Mouse (Mus musculus) embryonic facial prominence, embryonic 13.5 days (tissue): Measurements from ENCODE around the gene Efna4. TPM values are rescaled to one million over a fixed set of nuclear protein-coding genes. Genes with fewer than 3 reads are reported as not detected.
A peak's percentile ranks its signal among the peaks of the same experiment; 100 is the strongest.

ENCODE experiments used
- ATAC-seq: fragments of 200-750 bp; cut with Nextera tagmentation; 2 replicates; pipeline ENCODE4 v1.8.0; 2017; ENCODE audit warnings: low read depth; ENCODE audit not compliant: insufficient number of reproducible peaks, insufficient read depth, low FRiP score, low TSS enrichment
- H3K27ac ChIP-seq: fragments of 300-500 bp; sonication (generic); 2 replicates; pipeline ENCODE4 v1.5.1; 2015; ENCODE audit warnings: moderate library complexity, mild to moderate bottlenecking, inconsistent platforms
- H3K27me3 ChIP-seq: fragments of 300-500 bp; sonication (generic); 2 replicates; pipeline ENCODE4 v1.6.1; 2015; ENCODE audit warnings: mild to moderate bottlenecking, inconsistent platforms
- H3K36me3 ChIP-seq: fragments of 300-500 bp; sonication (generic); 2 replicates; pipeline ENCODE4 v1.6.1; 2015; ENCODE audit warnings: mild to moderate bottlenecking, inconsistent platforms
- H3K4me1 ChIP-seq: fragments of 300-500 bp; sonication (generic); 2 replicates; pipeline ENCODE4 v1.6.1; 2015; ENCODE audit warnings: inconsistent platforms
- H3K4me2 ChIP-seq: fragments of 300-500 bp; sonication (generic); 2 replicates; pipeline ENCODE4 v1.6.1; 2015; ENCODE audit warnings: moderate library complexity, mild to moderate bottlenecking, inconsistent platforms
- H3K4me3 ChIP-seq: fragments of 300-500 bp; sonication (generic); 2 replicates; pipeline ENCODE4 v1.5.1; 2015; ENCODE audit warnings: mild to moderate bottlenecking, inconsistent platforms
- H3K9ac ChIP-seq: fragments of 300-500 bp; sonication (generic); 2 replicates; pipeline ENCODE4 v1.6.1; 2015; ENCODE audit warnings: mild to moderate bottlenecking, inconsistent platforms
- H3K9me3 ChIP-seq: fragments of 300-500 bp; sonication (generic); 2 replicates; pipeline ENCODE4 v1.6.1; 2016; ENCODE audit warnings: inconsistent platforms
- WGBS: fragments of 180-500 bp; shearing (Covaris S2); methylation state at CpG from one replicate; pipeline ENCODE4 v1.1.7; 2015; ENCODE audit warnings: mixed read lengths; 5-methylcytosine and 5-hydroxymethylcytosine counted together
- polyA plus RNA-seq: library from polyadenylated mRNA; unstranded; fragments of >200 nt; fragmentation: Nextera tagmentation; extraction: Ambion mirVana; gene quantifications from 2 replicates; pipeline ENCODE4 v1.2.1, GENCODE M21; 2015

The Efna4 gene
- polyA plus RNA-seq, 1 experiment from 2014 or later, result 50.1 TPM

GRCm38 (mm10) chr3:89327371-89327870 is 10.4 kb downstream of the Efna4 start:
- peaks cover 2% of the 10 kb centered on the region; the same call in 1 of the 2 replicates for H3K36me3 ChIP-seq
- H3K4me3 ChIP-seq, result no peak overlapping the region
- H3K27ac ChIP-seq, result no peak overlapping the region
- H3K27me3 ChIP-seq, result 0 out of 2 replicates have a peak, but pooled peaks cover 2% of the 10 kb centered on the region
- no peaks in the 10 kb centered on the region for H3K9me3 ChIP-seq
- H3K9ac ChIP-seq, result no peak overlapping the region
- peaks cover 24% of the 10 kb centered on the region for H3K4me1 ChIP-seq
- no peak overlapping the region for H3K4me2 ChIP-seq
- no peak for ATAC-seq
- 45% methylated on average over 9 of the region's 9 CpGs for WGBS

DNA sequence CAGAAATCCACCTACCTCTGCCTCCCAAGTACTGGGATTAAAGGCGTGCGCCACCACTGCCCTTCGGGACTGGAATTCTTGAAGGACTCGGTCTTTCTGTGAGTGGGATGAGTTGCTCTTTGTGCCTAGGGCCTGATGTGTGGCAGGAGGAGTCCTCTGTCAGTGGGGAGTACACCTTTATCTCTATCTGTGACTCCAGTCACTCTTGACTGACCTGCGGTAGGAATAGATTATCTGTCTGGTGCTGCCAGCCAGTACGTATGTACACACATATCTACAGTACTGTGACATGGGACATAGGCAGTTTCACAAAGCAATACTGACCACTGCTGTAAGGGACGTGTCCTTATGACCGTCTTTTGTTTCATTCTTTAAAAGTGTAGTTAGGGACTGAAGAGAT is 11.9 kb downstream of the Efna4 start:
- 91% methylated on average over 8 of the region's 8 CpGs for WGBS
- no peaks in the 10 kb centered on the region for H3K36me3 ChIP-seq
- ATAC-seq, result no peak
- peaks cover 12% of the 10 kb centered on the region for H3K27me3 ChIP-seq
- H3K27ac ChIP-seq, result no peak overlapping the region
- no peak overlapping the region for H3K4me3 ChIP-seq
- H3K4me2 ChIP-seq, result no peak overlapping the region
- H3K4me1 ChIP-seq, result peaks cover 23% of the 10 kb centered on the region
- H3K9ac ChIP-seq, result no peak overlapping the region
- no peaks in the 10 kb centered on the region for H3K9me3 ChIP-seq

DNA sequence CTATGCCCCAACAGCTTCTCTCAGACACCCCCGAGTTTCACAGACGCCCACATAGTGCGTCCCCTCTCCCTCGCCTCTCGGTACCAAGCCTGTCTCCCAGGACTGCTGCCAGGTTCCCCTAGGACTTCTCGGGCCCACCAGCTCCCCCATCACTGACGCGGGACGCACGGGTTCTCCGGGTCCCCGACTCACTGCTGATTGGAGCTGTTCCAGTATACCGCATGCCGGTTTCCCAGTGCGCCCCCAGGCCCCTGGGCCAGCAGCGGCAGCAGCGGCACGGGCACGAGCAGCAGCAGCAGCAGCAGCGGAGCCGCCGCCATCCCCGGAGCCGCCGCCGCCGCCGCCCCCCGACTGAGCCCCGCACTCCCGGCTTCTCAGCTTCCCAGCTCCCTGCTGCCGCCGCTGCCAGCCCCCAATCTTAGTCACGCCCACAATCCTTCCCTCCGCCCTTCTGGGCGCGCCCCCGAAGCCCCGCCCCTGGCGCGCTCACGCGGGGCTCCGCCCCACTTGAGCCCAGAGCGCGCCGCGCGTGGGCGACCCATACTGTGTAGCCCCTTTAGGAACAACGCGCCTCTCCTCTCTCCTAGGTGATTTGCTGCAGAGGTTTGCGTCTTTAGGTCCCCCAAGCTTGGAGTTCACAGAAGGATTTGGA is 15.2 kb downstream of the Efna4 start, which contains the start of gene Efna3:
Gene Efna3 (minus strand): TSS at position 452 of the 652 bp plus-strand sequence.
- 2% methylated on average over 52 of the region's 53 CpGs for WGBS

DNA sequence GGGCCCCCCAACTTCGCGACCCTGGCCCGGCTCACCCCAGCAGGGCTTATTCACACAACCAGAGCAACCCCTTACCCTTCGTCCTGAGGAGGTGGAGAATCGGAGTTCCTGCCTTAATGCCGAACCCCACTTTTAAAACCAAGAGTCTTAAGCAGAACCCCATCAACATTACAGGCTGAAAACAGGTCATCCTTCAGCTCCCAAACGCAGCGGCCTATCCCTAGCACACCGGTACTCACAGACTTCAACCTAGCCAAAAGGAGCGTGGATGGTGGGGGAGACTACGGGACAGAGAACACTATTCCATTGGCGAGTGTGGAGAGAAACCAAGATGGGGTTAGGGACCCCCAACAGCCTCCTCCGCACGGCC is 15.7 kb downstream of the Efna4 start:
- H3K36me3 ChIP-seq, result no peaks in the 10 kb centered on the region
- no peak for ATAC-seq
- peaks cover 49% of the 10 kb centered on the region for H3K4me1 ChIP-seq
- H3K4me3 ChIP-seq, result peak overlapping the region; percentile 72
- 0% methylated on average over 14 of the region's 14 CpGs for WGBS
- peak overlapping the region; percentile 77 for H3K9ac ChIP-seq
- H3K9me3 ChIP-seq, result no peaks in the 10 kb centered on the region
- peaks cover 46% of the 10 kb centered on the region for H3K27me3 ChIP-seq
- H3K4me2 ChIP-seq, result peak overlapping the region; percentile 92
- H3K27ac ChIP-seq, result peak overlapping the region; percentile 44; the same call in 1 of the 2 replicates

More for the DNA sequence above, 15.2 kb downstream of the Efna4 start, which contains the start of gene Efna3:
- H3K4me3 ChIP-seq, result peak within 1 kb of the TSS; percentile 72
- no peaks in the 10 kb centered on the region for H3K9me3 ChIP-seq
- peak within 1 kb of the TSS; percentile 92 for H3K4me2 ChIP-seq
- H3K36me3 ChIP-seq, result no peaks in the 10 kb centered on the region
- H3K27ac ChIP-seq, result peak within 1 kb of the TSS; percentile 44; the same call in 1 of the 2 replicates
- ATAC-seq, result peak; percentile 62; the same call in 1 of the 2 replicates
- H3K9ac ChIP-seq, result peak within 1 kb of the TSS; percentile 77
- H3K4me1 ChIP-seq, result peaks cover 46% of the 10 kb centered on the region
- H3K27me3 ChIP-seq, result peaks cover 43% of the 10 kb centered on the region

DNA sequence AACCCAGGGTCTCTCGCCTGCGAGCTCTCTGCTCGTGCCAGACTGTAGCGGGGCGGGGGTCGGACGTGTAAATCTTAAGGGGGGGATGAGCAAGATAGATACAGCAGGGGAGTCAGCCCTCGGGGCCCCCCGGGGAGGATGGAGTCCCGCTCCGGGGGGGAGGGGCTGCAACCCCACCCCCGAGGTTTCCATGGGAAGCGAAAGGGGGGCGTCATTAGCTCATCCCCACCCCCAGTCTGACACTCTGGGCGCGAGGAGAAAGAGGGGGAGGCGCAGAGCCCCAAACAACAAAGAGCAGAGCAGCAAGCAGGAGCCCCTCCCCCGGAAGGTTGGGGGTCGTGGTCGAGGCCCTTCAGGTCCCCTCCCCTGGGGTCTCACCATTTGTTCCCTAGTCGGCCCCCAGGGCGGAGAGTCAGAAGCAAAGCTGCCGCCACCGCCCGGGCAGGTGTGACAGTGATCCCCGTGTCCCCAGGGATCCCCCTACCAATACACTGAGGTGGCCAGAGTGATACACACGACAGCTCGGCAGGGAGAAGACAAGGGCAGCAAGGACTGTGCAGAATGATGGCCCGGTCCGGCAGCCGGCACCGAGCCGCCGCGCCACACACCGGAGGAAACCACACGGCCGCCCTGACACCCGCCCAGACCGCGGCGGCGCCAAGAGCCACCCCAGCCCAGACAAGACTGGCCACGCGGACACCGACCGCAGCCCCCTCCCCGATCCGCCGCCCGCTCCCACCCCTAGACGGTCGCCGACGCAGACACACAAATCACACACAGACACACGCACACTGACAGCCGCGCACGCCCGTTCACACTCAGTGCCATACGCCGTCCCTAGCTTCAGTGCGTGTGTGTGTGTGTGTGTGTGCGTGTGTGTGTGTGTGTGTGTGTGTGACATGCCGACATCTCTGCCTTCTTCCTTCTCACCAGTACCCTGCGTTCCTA is 16.4 kb downstream of the Efna4 start:
- ATAC-seq, result no peak
- Histone ChIP-seq H3K9me3 (no peaks in the 10 kb centered on the region), H3K36me3 (no peaks in the 10 kb centered on the region), H3K4me3 (peak overlapping the region; percentile 72), H3K4me1 (peaks cover 54% of the 10 kb centered on the region), H3K27me3 (peaks cover 48% of the 10 kb centered on the region), H3K9ac (peak overlapping the region; percentile 77), H3K4me2 (peak overlapping the region; percentile 92), H3K27ac (no peak overlapping the region)
- WGBS, result under 1% methylated on average over 66 of the region's 66 CpGs

DNA sequence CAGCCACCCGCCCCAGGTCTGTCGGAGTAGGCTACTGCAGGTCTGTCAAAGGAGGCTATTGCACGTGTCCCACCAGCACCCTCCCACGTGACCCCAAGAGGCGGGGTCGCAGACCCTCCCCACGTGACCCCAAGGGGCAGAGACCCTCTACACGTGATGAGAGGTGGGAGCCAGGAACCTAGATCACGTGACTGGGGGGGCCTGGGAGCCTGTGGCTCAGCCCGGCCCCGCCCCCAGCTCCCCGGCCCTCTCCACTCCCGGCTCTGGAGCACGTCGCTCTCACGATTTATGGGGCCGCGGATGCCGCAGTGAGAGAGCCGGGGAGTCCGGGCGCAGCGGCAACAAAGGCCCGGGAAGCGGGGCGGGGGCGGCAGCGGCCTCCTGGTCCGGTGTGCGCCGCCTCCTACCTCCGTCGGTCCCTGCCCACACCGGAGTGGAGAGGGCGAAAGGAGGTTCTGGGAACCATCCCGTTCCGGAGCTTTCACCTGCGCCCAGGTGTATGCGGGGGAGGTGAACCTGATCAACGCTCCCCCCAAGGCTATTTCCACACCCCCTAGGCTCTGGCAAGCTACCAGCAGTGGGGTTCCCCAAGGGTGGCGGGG is 17.1 kb downstream of the Efna4 start:
- Histone ChIP-seq H3K4me3 (peak overlapping the region; percentile 72), H3K36me3 (no peaks in the 10 kb centered on the region), H3K9me3 (no peaks in the 10 kb centered on the region), H3K27ac (no peak overlapping the region), H3K27me3 (peaks cover 56% of the 10 kb centered on the region), H3K4me1 (peaks cover 62% of the 10 kb centered on the region), H3K9ac (peak overlapping the region; percentile 77), H3K4me2 (peak overlapping the region; percentile 92)
- under 1% methylated on average over 41 of the region's 41 CpGs for WGBS
- peak; percentile 4; the same call in 1 of the 2 replicates for ATAC-seq

DNA sequence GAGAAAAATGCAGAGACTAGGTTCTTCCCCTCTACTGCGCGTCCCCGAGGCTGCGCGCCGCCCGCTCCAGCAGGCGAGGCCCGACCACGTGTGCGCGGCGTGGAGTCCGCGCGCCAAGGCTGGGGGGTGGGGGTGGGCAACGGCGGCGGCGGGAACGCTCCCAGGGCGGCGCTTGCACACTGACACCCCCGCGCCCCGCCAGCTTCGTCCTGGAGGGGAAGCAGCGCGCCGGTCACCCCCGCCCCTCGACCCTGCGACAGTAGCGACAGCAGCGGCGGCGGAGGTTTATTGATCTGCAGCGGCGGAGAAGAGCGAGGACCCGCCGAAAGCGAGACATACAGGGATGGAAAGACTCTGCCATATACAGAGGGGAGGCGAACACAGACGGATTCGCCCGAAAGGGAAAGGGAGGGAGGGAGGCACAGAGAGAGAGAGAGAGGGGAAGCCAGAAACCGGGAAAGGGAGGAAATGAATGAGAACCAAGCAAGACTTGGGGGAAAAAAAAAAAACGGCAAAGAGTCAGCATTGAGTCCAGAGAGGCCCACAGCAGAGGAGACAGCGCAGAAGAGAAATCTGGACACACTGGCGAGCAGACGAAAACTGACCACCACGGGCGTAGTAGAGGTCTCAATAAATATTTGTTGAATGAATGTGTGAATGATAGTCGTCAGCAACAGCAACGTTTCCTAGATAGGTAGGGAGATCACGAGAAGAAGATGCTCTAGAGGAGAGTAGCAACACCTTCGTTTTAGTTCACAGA is 18.1 kb downstream of the Efna4 start:
- Histone ChIP-seq H3K27ac (no peak overlapping the region), H3K27me3 (peaks cover 56% of the 10 kb centered on the region)

GRCm38 (mm10) chr3:89318971-89319590 is 18.7 kb downstream of the Efna4 start:
- WGBS, result 5% methylated on average over 21 of the region's 21 CpGs
- peaks cover 56% of the 10 kb centered on the region for H3K27me3 ChIP-seq
- ATAC-seq, result no peak

More for the DNA sequence above, 18.1 kb downstream of the Efna4 start:
- Histone ChIP-seq H3K4me3 (peak overlapping the region; percentile 72), H3K9me3 (no peaks in the 10 kb centered on the region), H3K4me2 (peak overlapping the region; percentile 92), H3K9ac (peak overlapping the region; percentile 67), H3K4me1 (peaks cover 71% of the 10 kb centered on the region), H3K36me3 (no peaks in the 10 kb centered on the region)
- no peak for ATAC-seq
- 2% methylated on average over 58 of the region's 58 CpGs for WGBS

GRCm38 (mm10) chr3:89318316-89318715 is 19.5 kb downstream of the Efna4 start:
- WGBS, result 56% methylated on average over 8 of the region's 8 CpGs
- no peaks in the 10 kb centered on the region for H3K36me3 ChIP-seq
- no peak overlapping the region for H3K9ac ChIP-seq
- no peak overlapping the region for H3K4me3 ChIP-seq
- H3K9me3 ChIP-seq, result no peaks in the 10 kb centered on the region
- peaks cover 56% of the 10 kb centered on the region for H3K27me3 ChIP-seq
- no peak overlapping the region for H3K27ac ChIP-seq
- ATAC-seq, result no peak
- no peak overlapping the region for H3K4me2 ChIP-seq
- H3K4me1 ChIP-seq, result peaks cover 76% of the 10 kb centered on the region

More at GRCm38 (mm10) chr3:89318971-89319590, 18.7 kb downstream of the Efna4 start:
- no peaks in the 10 kb centered on the region for H3K36me3 ChIP-seq
- peak overlapping the region; percentile 92 for H3K4me2 ChIP-seq
- peaks cover 76% of the 10 kb centered on the region for H3K4me1 ChIP-seq
- H3K4me3 ChIP-seq, result peak overlapping the region; percentile 72
- H3K9ac ChIP-seq, result peak overlapping the region; percentile 67
- no peaks in the 10 kb centered on the region for H3K9me3 ChIP-seq
- no peak overlapping the region for H3K27ac ChIP-seq

- Histone ChIP-seq H3K36me3 (no peaks in the 10 kb centered on the region), H3K27me3 (peaks cover 56% of the 10 kb centered on the region), H3K4me1 (peaks cover 76% of the 10 kb centered on the region), H3K9ac (peak overlapping the region; percentile 12; the same call in 1 of the 2 replicates), H3K9me3 (no peaks in the 10 kb centered on the region), H3K4me3 (0 out of 2 replicates have a peak overlapping the region, but pooled peaks have one; percentile 20), H3K27ac (no peak overlapping the region), H3K4me2 (peak overlapping the region; percentile 67)
- no peak for ATAC-seq
- WGBS, result 62% methylated on average over 6 of the region's 6 CpGs
Measured at GRCm38 (mm10) chr3:89317246-89317645, 20.6 kb downstream of the Efna4 start.
